10 mouse cellular contexts compared by ENCODE assay signal in the genomic region with DNA sequence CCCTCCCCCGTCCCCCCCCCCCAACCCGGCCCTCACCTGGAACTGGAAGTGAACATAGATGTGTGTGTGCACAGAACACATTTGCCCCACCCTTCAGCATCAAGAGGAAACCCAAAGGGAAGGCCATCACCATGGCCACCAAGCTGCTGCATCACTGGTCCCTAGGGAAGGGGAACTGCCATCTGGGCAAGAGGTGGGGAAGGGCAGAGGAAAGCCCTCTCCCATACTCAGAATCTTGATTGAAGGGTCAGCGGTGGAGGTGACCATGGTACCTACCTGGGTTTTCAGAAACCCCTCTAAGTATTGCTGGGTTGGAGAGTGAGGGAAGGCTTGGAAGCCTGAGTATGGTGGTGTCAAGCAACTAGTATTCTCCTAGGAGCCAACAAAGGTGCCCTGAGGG.
DNase-seq lines count a peak whose midpoint lies in the region; ATAC-seq and TF ChIP-seq lines count a peak whose summit lies in the region.
"Had no signal": no experiment of that assay in that cellular context is flagged by ENCODE, and none has a peak within 500 bp of the region (broad histone marks: within the 10 kb centered on the region; RNA-seq: fewer than 3 reads in every experiment).

No protein-coding gene starts in this region.

- peaks cover 87% of the 10 kb centered on the region for H3K4me1 ChIP-seq in heart, embryonic 12.5 days (replicated peaks)
- H3K4me1 ChIP-seq in embryonic facial prominence, embryonic 10.5 days, result peaks cover 91% of the 10 kb centered on the region
- H3K4me1 ChIP-seq in heart, postnatal 0 days (ENCODE audit: control insufficient read depth, insufficient read depth), result peaks cover 56% of the 10 kb centered on the region
- H3K4me1 ChIP-seq in midbrain, embryonic 11.5 days (ENCODE audit: control insufficient read depth, insufficient read depth, low read length), result peaks cover 81% of the 10 kb centered on the region

- intact Hi-C loops in heart, postnatal 36 days (cut with DNase I), result no loop called here

- no peak for ATAC-seq in heart, embryonic 12.5 days (ENCODE audit: insufficient number of reproducible peaks, low FRiP score)
- ATAC-seq in heart, postnatal 0 days (ENCODE audit: insufficient read depth, low read depth), result no peak
- ATAC-seq in midbrain, embryonic 11.5 days (ENCODE audit: low FRiP score), result no peak

- no peaks in the 10 kb centered on the region for H3K9me3 ChIP-seq in heart, embryonic 12.5 days (replicated peaks)
- H3K9me3 ChIP-seq in embryonic facial prominence, embryonic 10.5 days, result no peaks in the 10 kb centered on the region
- H3K9me3 ChIP-seq in heart, postnatal 0 days (replicated peaks; ENCODE audit: control insufficient read depth, low read length), result no peaks in the 10 kb centered on the region
- H3K9me3 ChIP-seq in midbrain, embryonic 11.5 days (ENCODE audit: control insufficient read depth, low read length), result no peaks in the 10 kb centered on the region
- H3K9me3 ChIP-seq: liver, embryonic 15.5 days had no signal

- TF ChIP-seq EP300 in heart, postnatal 0 days (IDR thresholded peaks at IDR 0.05; ENCODE audit: low read depth), result no peak

- DNase-seq in heart, postnatal 36 days, result no peak
- DNase-seq in embryonic facial prominence, embryonic 10.5 days (ENCODE audit: low spot score), result peak; percentile 17
- no peak for DNase-seq in heart, postnatal 0 days (ENCODE audit: low spot score)
- DNase-seq in midbrain, embryonic 11.5 days (ENCODE audit: low spot score, missing footprints), result no peak
- DNase-seq in ovary, postnatal 14 days (ENCODE audit: low spot score), result no peak
- DNase-seq in embryo, embryonic 11 days, result no peak
- no peak for DNase-seq in right cerebral cortex, postnatal 25 days
- DNase-seq: adrenal gland, postnatal 25 days had no signal

- H3K4me3 ChIP-seq in heart, embryonic 12.5 days, result no peak overlapping the region
- H3K4me3 ChIP-seq in embryonic facial prominence, embryonic 10.5 days, result peak overlapping the region; percentile 44; the same call in 1 of the 2 replicates
- no peak overlapping the region for H3K4me3 ChIP-seq in heart, postnatal 0 days (ENCODE audit: low read depth, low read length)
- H3K4me3 ChIP-seq in midbrain, embryonic 11.5 days (ENCODE audit: low read depth, low read length), result no peak overlapping the region
- H3K4me3 ChIP-seq: liver, embryonic 15.5 days had no signal

- TF ChIP-seq CTCF in heart, postnatal 0 days (IDR thresholded peaks at IDR 0.05; ENCODE audit: low read depth), result no peak

- peak overlapping the region; percentile 93 for H3K27ac ChIP-seq in heart, embryonic 12.5 days (ENCODE audit: poor library complexity, severe bottlenecking)
- H3K27ac ChIP-seq in embryonic facial prominence, embryonic 10.5 days (replicated peaks), result peak overlapping the region; percentile 90
- H3K27ac ChIP-seq in heart, postnatal 0 days (ENCODE audit: low read depth), result peak overlapping the region; percentile 98
- H3K27ac ChIP-seq in midbrain, embryonic 11.5 days (ENCODE audit: low read depth, low read length), result peak overlapping the region; percentile 91

- no peaks in the 10 kb centered on the region for H3K36me3 ChIP-seq in heart, embryonic 12.5 days
- H3K36me3 ChIP-seq in embryonic facial prominence, embryonic 10.5 days (replicated peaks), result no peaks in the 10 kb centered on the region
- no peaks in the 10 kb centered on the region for H3K36me3 ChIP-seq in heart, postnatal 0 days (replicated peaks; ENCODE audit: control insufficient read depth, insufficient read depth, low read length)
- H3K36me3 ChIP-seq in midbrain, embryonic 11.5 days (ENCODE audit: control insufficient read depth, insufficient read depth, low read length), result no peaks in the 10 kb centered on the region
- H3K36me3 ChIP-seq: liver, embryonic 15.5 days had no signal

- 52% methylated on average over 3 of the region's 3 CpGs for whole genome bisulfite sequencing in heart, embryonic 12.5 days
- WGBS in embryonic facial prominence, embryonic 10.5 days, result 50% methylated on average over 3 of the region's 3 CpGs
- 58% methylated on average over 3 of the region's 3 CpGs for whole genome bisulfite sequencing in heart, postnatal 0 days
- 47% methylated on average over 3 of the region's 3 CpGs for WGBS in midbrain, embryonic 11.5 days

- no peaks in the 10 kb centered on the region for H3K27me3 ChIP-seq in heart, embryonic 12.5 days (replicated peaks)
- H3K27me3 ChIP-seq in embryonic facial prominence, embryonic 10.5 days (replicated peaks; ENCODE audit: low read depth, poor library complexity, severe bottlenecking), result peaks cover 12% of the 10 kb centered on the region; the same call in 1 of the 2 replicates
- H3K27me3 ChIP-seq in heart, postnatal 0 days (ENCODE audit: control insufficient read depth, insufficient read depth, low read length), result no peaks in the 10 kb centered on the region
- H3K27me3 ChIP-seq in midbrain, embryonic 11.5 days (ENCODE audit: control insufficient read depth, insufficient read depth, low read length), result peaks cover 9% of the 10 kb centered on the region

- peak overlapping the region; percentile 58 for H3K4me2 ChIP-seq in heart, embryonic 12.5 days
- 0 out of 2 replicates have a peak overlapping the region, but pooled peaks have one; percentile 51 for H3K4me2 ChIP-seq in heart, postnatal 0 days (ENCODE audit: low read depth, low read length)
- no peak overlapping the region for H3K4me2 ChIP-seq in midbrain, embryonic 11.5 days

- H3K9ac ChIP-seq in heart, embryonic 12.5 days, result no peak overlapping the region
- H3K9ac ChIP-seq in heart, postnatal 0 days (replicated peaks; ENCODE audit: low read depth, low read length), result no peak overlapping the region
- no peak overlapping the region for H3K9ac ChIP-seq in midbrain, embryonic 11.5 days (ENCODE audit: low read length)
- H3K9ac ChIP-seq: liver, embryonic 15.5 days had no signal
